Mouse (Mus musculus): ENCODE results near the gene Cfap221. TPM values are rescaled to one million over a fixed set of nuclear protein-coding genes. Genes with fewer than 3 reads are reported as not detected.
A peak's percentile ranks its signal among the peaks of the same experiment; 100 is the strongest.

The Cfap221 gene
- polyA plus RNA-seq (2016; fragmentation: Nextera tagmentation; extraction: Ambion mirVana) = 0.33 TPM in 1 of 2 replicates, not detected in the other

DNA sequence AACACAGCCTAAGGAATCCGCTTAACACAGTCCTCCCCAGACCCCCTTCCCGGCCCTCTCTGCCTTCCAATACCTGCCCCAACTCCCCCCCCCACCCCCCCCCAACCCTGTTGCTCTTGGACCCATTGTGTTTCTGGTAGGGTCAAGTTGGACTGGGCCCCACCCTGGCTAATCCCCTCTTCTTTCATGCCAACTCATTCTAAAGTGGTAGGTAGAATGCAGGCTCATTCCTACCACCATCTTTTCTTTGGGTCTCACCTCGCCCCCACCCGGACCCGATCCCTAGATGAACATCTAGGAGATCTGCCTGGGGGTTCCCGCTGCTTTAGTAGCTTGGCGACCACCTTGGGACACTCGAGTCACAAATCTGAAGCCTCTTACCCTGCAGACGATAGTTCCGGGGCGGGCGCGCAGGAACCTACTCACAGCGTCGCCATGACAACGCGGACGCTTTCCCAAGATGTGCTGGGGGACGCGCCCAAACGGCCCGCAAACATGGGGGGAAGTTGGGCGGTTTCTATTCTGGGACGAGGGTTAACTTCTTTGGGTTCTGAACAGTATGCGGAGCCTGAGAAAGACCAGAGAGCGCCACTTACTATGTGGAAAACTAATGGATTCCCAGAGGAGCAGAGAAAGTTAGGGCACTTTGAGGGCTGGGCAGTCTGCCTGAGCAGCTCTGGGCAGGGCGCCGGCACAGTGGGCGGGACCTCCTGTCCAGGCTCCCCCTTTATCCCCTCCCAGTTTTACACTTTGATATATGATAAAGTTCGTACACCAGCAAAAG is at the start of gene Cfap221:
TSS of gene Cfap221 (minus strand) at position 437 of the 784 bp plus-strand sequence.
- peak; percentile 87 for ATAC-seq (ENCODE audit: low FRiP score)
- H3K9ac ChIP-seq = peak within 1 kb of the TSS; percentile 42
- H3K9me3 ChIP-seq = no peaks in the 10 kb centered on the region
- H3K36me3 ChIP-seq (replicated peaks) = no peaks in the 10 kb centered on the region
- 6% methylated on average over 30 of the region's 30 CpGs for WGBS
- peak within 1 kb of the TSS; percentile 73 for H3K4me2 ChIP-seq
- H3K27me3 ChIP-seq = 0 out of 2 replicates have a peak, but pooled peaks cover 3% of the 10 kb centered on the region
- peaks cover 10% of the 10 kb centered on the region for H3K4me1 ChIP-seq
- no peak within 1 kb of the TSS for H3K27ac ChIP-seq
- peak within 1 kb of the TSS; percentile 46 for H3K4me3 ChIP-seq (replicated peaks)

DNA sequence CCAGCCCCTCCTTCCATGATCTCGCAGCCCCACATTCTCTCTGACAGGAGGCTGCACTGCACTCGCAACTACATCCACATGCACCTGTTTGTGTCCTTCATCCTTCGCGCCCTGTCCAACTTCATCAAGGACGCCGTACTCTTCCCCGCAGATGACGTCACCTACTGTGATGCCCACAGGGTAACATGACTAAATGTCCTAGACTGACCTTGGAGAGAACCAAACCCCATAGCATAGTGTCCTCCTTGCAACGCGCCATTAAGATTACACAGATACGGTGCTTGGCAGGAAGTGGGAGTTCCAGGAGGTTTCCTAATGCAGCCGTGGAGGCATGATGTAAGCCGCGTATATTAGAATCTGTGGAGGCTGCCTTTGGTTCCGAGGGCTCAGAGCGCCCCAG is 47.5 kb upstream of the Cfap221 start:
- no peaks in the 10 kb centered on the region for H3K27me3 ChIP-seq
- H3K4me1 ChIP-seq = no peaks in the 10 kb centered on the region
- no peak overlapping the region for H3K4me2 ChIP-seq
- ATAC-seq (ENCODE audit: low FRiP score) = no peak
- WGBS = 93% methylated on average over 16 of the region's 16 CpGs
- H3K36me3 ChIP-seq (replicated peaks) = no peaks in the 10 kb centered on the region
- no peak overlapping the region for H3K27ac ChIP-seq
- H3K9me3 ChIP-seq = no peaks in the 10 kb centered on the region
- H3K4me3 ChIP-seq (replicated peaks) = no peak overlapping the region
- no peak overlapping the region for H3K9ac ChIP-seq

DNA sequence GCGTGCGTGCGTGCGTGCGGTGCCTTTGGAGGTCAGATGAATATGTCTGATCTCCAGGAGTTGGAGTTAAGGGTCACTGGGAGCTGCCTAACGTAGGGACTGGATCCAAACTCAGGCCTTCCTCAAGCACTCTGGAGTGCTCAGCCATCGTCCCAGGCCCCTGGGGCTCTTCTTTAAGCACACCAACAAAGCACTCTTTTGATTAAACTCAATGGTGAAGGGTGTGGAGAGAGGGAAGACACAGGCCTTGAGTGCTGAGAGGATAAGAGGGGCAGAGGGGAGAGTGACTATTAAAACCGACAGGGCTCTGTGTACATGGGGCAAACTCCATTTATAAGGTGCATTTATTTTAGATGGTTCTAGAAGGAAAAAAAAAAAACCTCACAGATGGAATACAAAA is 45.4 kb upstream of the Cfap221 start:
- H3K4me3 ChIP-seq (replicated peaks) = no peak overlapping the region
- 64% methylated on average over 8 of the region's 8 CpGs for WGBS

DNA sequence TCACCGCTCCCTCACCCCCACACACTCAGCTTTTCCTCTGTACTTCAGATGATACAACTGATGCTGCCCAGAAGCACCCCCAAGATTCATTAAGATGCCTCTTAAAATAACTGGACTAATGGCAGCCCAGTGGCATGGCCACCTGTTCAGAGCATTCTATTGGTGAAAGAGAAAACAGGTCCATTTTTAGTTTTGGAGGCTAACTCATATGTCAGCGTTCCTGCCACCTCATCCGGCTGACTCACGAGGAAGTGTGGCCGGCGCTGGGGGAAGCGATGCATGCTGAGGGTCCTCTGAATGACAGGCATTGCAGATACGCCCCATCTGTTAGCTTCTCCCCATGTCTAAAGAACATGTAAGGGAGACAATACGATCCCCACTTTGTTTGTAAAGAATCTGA is 41.6 kb upstream of the Cfap221 start:
- Histone ChIP-seq H3K4me1 (no peaks in the 10 kb centered on the region), H3K4me3 (replicated peaks) (no peak overlapping the region), H3K9me3 (no peaks in the 10 kb centered on the region), H3K27me3 (no peaks in the 10 kb centered on the region), H3K36me3 (replicated peaks) (no peaks in the 10 kb centered on the region), H3K27ac (no peak overlapping the region), H3K4me2 (no peak overlapping the region), H3K9ac (no peak overlapping the region)
- 86% methylated on average over 9 of the region's 9 CpGs for WGBS
- ATAC-seq (ENCODE audit: low FRiP score) = no peak

More for the DNA sequence above, 45.4 kb upstream of the Cfap221 start:
- no peaks in the 10 kb centered on the region for H3K36me3 ChIP-seq (replicated peaks)
- no peak overlapping the region for H3K9ac ChIP-seq
- no peaks in the 10 kb centered on the region for H3K9me3 ChIP-seq
- H3K4me2 ChIP-seq = no peak overlapping the region
- no peak overlapping the region for H3K27ac ChIP-seq
- H3K4me1 ChIP-seq = no peaks in the 10 kb centered on the region
- no peaks in the 10 kb centered on the region for H3K27me3 ChIP-seq
- ATAC-seq (ENCODE audit: low FRiP score) = no peak

DNA sequence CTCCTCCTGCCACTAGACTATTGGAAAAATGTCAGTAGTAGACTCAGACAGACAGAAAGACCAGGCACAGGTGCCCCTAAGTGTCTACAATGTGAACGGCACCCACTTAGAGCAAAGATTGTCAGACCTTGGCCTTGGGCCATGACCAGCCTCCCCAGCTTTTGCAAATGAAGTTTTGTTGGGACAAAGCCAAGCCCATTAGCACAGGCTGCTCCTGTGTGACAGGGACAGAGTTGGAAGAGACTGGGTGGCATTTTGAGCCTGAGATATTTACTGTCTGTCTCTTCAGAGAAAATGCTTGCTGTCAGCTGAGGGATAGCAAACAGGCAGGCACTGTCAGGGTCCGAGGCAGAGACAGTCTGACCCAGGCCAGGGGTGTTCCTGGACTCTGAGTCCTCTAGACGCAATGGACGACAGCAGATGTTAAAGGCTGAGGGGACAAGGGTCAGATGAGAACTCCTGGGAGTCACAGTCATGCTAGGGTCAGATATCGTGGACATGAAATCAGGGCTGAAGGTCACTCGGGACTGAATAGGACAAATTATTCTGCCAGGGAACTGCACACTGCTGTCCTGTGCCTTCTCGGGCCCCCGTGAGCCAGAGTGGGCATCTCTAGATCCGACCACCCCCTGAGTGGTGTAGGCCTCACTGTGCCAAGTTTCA is 40.1 kb upstream of the Cfap221 start:
- Histone ChIP-seq H3K9me3 (no peaks in the 10 kb centered on the region), H3K27ac (no peak overlapping the region), H3K36me3 (replicated peaks) (no peaks in the 10 kb centered on the region), H3K4me2 (no peak overlapping the region), H3K4me3 (replicated peaks) (no peak overlapping the region), H3K27me3 (no peaks in the 10 kb centered on the region), H3K4me1 (no peaks in the 10 kb centered on the region), H3K9ac (no peak overlapping the region)
- 76% methylated on average over 9 of the region's 9 CpGs for WGBS
- ATAC-seq (ENCODE audit: low FRiP score) = no peak

DNA sequence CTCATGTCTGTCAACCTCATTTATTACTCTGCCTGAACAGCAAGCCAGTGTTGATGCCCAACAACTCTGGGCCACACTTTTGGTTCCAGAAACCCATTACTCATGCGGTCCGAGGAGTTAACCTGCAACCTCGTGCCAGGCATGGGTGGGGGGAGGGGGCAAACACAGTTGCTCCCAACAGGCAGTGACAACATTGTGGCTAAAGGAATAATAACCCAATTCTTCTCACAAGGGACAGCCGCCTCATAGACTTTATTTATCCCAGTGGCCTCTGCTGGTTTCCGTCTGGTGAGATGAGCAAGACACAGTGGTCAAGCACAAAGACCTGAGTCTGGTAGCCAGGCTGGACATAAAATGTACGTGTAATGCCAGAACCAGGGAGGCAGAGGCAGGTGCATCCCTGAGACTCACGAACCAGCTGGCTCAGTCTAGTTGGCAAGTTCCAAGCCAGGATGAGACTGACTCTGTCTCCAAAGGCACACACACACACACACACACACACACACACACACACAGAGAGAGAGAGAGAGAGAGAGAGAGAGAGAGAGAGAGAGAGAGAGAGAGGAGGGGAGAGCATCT is 38.5 kb upstream of the Cfap221 start:
- WGBS = 76% methylated on average over 7 of the region's 7 CpGs
- H3K9me3 ChIP-seq = no peaks in the 10 kb centered on the region
- no peaks in the 10 kb centered on the region for H3K27me3 ChIP-seq
- H3K9ac ChIP-seq = no peak overlapping the region
- no peak overlapping the region for H3K4me2 ChIP-seq
- no peaks in the 10 kb centered on the region for H3K4me1 ChIP-seq
- H3K27ac ChIP-seq = no peak overlapping the region
- ATAC-seq (ENCODE audit: low FRiP score) = no peak
- H3K4me3 ChIP-seq (replicated peaks) = no peak overlapping the region
- no peaks in the 10 kb centered on the region for H3K36me3 ChIP-seq (replicated peaks)

DNA sequence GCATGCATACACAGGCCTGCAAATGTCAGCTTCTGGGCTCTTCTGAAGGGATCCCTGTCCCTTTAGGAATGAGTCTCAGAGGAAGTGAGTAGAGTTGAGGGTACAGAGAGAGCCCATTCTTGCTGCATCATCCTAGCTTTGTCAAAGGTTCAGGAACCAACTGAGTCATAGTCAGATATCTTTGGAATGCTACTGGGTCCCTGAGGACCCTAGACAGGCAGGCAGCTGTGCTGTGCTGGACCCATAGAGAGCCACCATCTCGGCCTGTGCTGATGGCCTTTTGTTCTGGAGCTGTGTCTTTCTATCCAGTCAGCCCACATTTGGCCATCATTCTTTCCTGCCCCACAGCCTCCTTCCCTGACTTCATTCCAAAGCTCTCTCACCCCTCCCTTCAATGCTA is 37.8 kb upstream of the Cfap221 start:
- H3K9me3 ChIP-seq = no peaks in the 10 kb centered on the region
- H3K27me3 ChIP-seq = no peaks in the 10 kb centered on the region
- no peak overlapping the region for H3K4me2 ChIP-seq
- 71% methylated on average over 1 of the region's 1 CpGs for WGBS
- H3K27ac ChIP-seq = no peak overlapping the region
- H3K4me1 ChIP-seq = no peaks in the 10 kb centered on the region
- no peak overlapping the region for H3K4me3 ChIP-seq (replicated peaks)
- no peak for ATAC-seq (ENCODE audit: low FRiP score)
- no peaks in the 10 kb centered on the region for H3K36me3 ChIP-seq (replicated peaks)
- no peak overlapping the region for H3K9ac ChIP-seq

DNA sequence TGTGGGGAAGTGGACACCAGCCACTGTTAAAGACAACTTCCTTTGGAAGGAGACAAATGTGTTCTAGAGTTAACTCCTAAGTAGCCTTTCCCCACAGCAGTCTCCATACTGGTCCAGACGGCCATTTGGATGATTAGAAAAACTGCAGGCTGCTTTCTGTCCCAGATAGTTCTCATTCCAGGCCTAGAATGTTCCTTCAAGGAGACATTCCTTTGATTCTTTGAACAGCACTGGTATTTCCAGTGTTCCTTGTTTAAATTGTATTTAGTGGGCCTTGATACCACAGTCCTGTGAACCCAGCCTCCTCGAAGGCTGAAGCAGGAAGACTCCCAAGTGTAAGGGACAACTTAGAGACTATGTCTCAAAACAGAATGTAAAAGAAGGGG is 36.4 kb upstream of the Cfap221 start:
- H3K36me3 ChIP-seq (replicated peaks) = no peaks in the 10 kb centered on the region
- no peak overlapping the region for H3K4me3 ChIP-seq (replicated peaks)
- H3K27me3 ChIP-seq = no peaks in the 10 kb centered on the region
- ATAC-seq (ENCODE audit: low FRiP score) = no peak
- WGBS = 80% methylated on average over 2 of the region's 2 CpGs
- H3K27ac ChIP-seq = no peak overlapping the region
- H3K4me1 ChIP-seq = no peaks in the 10 kb centered on the region
- H3K9ac ChIP-seq = no peak overlapping the region
- no peak overlapping the region for H3K4me2 ChIP-seq
- no peaks in the 10 kb centered on the region for H3K9me3 ChIP-seq

DNA sequence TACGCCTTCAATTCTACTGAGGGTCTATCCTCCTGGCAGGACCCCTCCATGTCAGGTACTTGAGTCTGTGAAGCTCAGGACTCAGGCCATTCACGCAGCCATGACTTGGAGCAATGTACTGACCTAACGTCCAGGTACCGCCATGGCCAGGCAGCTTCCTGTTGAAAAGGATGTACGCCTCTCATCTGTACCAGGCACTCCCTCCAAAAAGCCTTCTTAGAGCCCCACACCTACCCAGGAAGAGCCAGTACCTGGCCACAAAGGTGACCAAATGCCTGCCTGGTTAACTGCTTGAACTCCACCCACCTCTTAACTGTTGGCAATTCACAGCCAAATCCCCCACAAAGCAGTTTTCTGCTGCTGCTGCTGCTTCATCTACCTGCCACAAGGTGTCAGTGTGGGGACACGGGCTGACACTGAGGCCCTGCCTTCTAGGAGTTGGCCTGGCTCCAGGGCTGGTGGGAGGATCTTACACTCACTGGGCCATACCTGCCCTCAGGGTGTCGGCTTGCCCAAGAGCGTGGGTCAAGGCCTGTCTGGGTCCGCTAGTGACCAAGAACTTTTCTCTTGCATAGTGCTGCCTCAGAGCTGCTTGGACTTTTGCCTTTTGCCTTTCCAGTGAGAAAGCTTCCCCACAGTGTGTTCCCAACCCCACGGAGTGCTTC is 35.9 kb upstream of the Cfap221 start:
- ATAC-seq (ENCODE audit: low FRiP score) = peak; percentile 70
- H3K27ac ChIP-seq = no peak overlapping the region
- H3K4me1 ChIP-seq = no peaks in the 10 kb centered on the region
- 53% methylated on average over 10 of the region's 10 CpGs for WGBS
- H3K9me3 ChIP-seq = no peaks in the 10 kb centered on the region
- H3K4me2 ChIP-seq = no peak overlapping the region
- no peaks in the 10 kb centered on the region for H3K36me3 ChIP-seq (replicated peaks)
- no peak overlapping the region for H3K4me3 ChIP-seq (replicated peaks)
- H3K9ac ChIP-seq = no peak overlapping the region
- H3K27me3 ChIP-seq = no peaks in the 10 kb centered on the region

DNA sequence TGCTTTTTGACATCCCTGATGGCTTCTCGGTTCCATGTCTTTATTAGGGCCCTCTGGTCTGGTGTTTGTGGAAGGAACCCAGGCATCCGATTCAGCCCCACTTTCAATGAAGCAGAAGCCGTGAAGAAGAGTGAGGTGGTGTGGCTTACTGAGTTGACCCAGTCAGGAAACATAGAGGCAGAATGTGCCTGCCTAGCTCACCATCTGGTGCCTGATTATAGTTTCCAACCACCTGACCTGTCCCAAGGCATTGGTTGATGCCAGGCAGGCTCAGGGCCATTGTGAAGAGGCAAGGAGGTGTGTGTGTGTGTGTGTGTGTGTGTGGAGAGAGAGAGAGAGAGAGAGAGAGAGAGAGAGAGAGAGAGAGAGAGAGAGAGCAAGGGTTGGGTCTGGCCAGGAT is 33.4 kb upstream of the Cfap221 start:
- WGBS = 83% methylated on average over 3 of the region's 3 CpGs
- Histone ChIP-seq H3K27me3 (no peaks in the 10 kb centered on the region), H3K4me2 (no peak overlapping the region), H3K36me3 (replicated peaks) (no peaks in the 10 kb centered on the region), H3K4me3 (replicated peaks) (no peak overlapping the region), H3K4me1 (no peaks in the 10 kb centered on the region), H3K27ac (no peak overlapping the region), H3K9ac (no peak overlapping the region), H3K9me3 (no peaks in the 10 kb centered on the region)
- ATAC-seq (ENCODE audit: low FRiP score) = no peak

DNA sequence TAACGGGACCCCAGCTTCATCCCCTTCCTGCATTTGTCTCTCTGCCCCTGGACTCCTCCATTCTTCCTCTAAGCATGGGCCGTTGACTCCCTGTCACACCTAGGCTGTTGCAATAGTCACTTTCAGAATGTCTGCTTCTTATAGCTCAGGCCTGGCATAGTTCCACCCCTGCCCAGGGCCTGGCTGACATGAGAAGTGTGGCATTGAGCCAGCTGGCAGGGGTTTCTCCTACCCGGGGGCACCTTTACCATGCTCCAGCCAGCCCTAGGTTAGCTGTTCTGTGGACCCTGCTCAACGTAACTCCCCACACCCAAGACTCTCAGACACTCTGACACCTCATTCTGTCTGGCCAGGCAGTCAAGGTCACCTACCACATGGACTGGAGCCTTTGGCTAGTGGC is 30.7 kb upstream of the Cfap221 start:
- H3K9me3 ChIP-seq = no peaks in the 10 kb centered on the region
- no peak overlapping the region for H3K4me2 ChIP-seq
- H3K4me3 ChIP-seq (replicated peaks) = no peak overlapping the region
- ATAC-seq (ENCODE audit: low FRiP score) = no peak
- H3K27me3 ChIP-seq = no peaks in the 10 kb centered on the region
- no peaks in the 10 kb centered on the region for H3K4me1 ChIP-seq
- no peak overlapping the region for H3K9ac ChIP-seq
- H3K36me3 ChIP-seq (replicated peaks) = no peaks in the 10 kb centered on the region
- H3K27ac ChIP-seq = no peak overlapping the region
- WGBS = 81% methylated on average over 4 of the region's 4 CpGs

DNA sequence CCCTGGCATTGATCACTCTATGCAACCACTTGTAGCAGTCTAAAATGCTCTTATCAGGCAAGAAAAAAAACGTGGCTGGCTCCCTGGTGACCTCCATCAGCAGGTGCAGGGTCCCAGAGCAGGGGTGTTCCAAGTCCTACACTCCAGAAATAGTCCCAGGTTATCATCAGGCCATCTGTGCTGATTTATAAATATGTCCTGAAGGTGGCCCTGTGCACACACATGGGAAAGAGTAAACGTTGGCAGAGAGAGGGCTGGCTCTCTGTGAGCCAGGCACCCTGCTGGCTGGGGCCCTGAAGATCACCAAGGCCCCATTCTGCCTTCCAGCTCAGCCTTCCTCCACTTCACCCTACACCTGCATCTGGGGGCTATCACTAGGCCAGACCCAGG is 28.0 kb upstream of the Cfap221 start:
- H3K27me3 ChIP-seq = no peaks in the 10 kb centered on the region; the same call in 1 of the 2 replicates
- 34% methylated on average over 2 of the region's 2 CpGs for WGBS

More for the DNA sequence above, 28.0 kb upstream of the Cfap221 start:
- no peak for ATAC-seq (ENCODE audit: low FRiP score)
- H3K9ac ChIP-seq = no peak overlapping the region
- H3K27ac ChIP-seq = no peak overlapping the region
- H3K4me1 ChIP-seq = no peaks in the 10 kb centered on the region
- H3K4me2 ChIP-seq = no peak overlapping the region
- no peaks in the 10 kb centered on the region for H3K36me3 ChIP-seq (replicated peaks)
- no peak overlapping the region for H3K4me3 ChIP-seq (replicated peaks)
- H3K9me3 ChIP-seq = no peaks in the 10 kb centered on the region

Measured in forebrain, embryonic 12.5 days (tissue).